Mouse (Mus musculus) adipocyte (in vitro differentiated cells): ENCODE measurements at regions not wholly inside any gene's neighbourhood (a gene's known extent, or its start where the extent isn't known, plus 50 kb on each side); places are given as distances from the start of the nearest gene placed in this dataset.

Experiments used
- DNase-seq: peaks from one replicate; pipeline ENCODE4 v3.0.0-alpha.2; 2016; ENCODE audit warnings: low spot score

- DNase-seq, result no peak
Measured at GRCm38 (mm10) chr13:116417768-116418167, 108.3 kb upstream of the Isl1 start.

- no peak for DNase-seq
Measured at GRCm38 (mm10) chr13:116414473-116414872, 105.0 kb upstream of the Isl1 start.

DNA sequence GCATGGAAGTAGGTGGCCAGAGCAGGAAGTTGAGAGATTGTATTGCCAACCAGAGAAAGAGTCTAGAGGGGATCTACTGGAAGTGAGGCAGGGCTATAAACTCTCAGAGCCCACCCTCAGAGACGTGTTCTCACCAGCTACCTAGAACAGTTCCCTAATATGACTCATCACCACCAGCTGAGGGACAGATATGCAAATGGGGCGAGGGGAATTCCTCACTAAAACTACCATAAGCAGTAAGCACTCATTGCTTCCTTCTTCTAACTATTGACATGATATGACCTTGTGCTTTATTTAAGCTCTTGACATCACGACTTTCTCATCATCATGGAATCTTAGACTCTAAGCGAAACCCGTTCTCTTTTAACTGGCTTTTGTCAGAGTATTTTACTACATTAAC lies 101.2 kb upstream of the Isl1 start:
- DNase-seq, result no peak
